Mouse (Mus musculus) MEL-GATA-1-ER (cell line): ENCODE results near the gene Tinf2.

ENCODE experiments used
- DNase-seq: peaks from one replicate; pipeline ENCODE4 v3.0.0-alpha.2; 2012; ENCODE audit warnings: low read depth; ENCODE audit errors: extremely low read depth

Tinf2 gene

GRCm38 (mm10) chr14:55706051-55706600 is 24.5 kb upstream of the Tinf2 start:
- DNase-seq = no peak

DNA sequence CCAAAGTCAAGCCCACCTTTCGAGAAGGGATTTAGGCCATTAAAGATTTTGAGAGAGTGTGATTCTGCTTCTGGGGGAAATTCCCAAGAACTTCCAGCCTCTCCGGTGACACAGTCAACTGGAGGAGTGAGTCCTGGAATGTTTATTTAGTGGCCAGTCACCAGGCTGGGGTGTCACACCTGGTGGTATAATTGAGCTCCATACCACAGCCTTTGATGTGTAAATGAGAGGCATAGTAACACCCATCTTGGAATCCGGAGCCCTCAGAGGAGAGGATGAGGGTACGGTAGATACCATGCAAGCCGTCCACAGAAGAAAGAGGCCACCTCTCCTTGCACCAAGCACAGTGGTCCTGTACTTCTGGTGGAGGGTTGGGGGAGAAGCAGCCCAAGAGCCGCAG is 21.1 kb upstream of the Tinf2 start:
- DNase-seq = no peak

DNA sequence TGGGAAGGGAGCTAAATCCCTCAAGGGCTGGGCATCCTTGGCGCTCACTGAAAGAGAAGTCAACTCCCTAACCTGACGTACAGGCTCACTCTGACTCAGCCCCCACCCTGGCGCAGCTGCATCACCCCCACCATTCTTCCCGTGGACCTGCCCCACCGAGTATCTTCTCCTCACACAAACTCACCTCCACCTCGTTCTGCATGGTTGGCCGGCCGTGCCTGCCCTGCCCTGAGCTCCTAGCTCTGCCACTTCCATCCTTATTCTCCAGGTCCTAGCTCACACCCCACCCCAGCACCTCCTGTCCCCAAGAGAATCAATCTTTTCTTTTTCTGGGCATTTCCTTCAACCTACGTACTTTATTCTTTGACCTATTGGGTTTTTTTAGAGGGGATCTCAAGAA is 19.5 kb upstream of the Tinf2 start:
- no peak for DNase-seq

- DNase-seq = peak; percentile 85
These were observed 15.6 kb upstream of the Tinf2 start for GRCm38 (mm10) chr14:55697226-55697625.

- DNase-seq = no peak
These were observed 7.8 kb upstream of the Tinf2 start for GRCm38 (mm10) chr14:55689433-55689832.

DNA sequence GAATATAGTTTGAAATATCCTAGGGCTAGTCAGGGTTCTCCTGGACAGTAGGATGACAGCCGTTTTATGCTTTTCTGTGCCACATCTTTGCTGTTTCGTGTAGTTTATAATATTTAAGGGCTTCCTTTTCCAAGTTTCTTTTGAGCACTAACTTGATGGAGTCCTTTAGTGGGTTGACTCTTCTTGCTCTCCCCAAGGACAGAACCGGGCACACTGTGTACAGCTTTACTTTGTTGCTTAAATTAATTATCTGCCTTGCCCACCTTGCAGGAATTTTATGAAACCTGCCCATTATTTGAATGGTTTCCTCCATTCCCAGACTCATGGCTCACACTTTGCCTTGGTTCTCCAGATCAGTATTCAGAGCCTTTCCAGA is 486 bp upstream of the Tinf2 start:
- DNase-seq = no peak

DNA sequence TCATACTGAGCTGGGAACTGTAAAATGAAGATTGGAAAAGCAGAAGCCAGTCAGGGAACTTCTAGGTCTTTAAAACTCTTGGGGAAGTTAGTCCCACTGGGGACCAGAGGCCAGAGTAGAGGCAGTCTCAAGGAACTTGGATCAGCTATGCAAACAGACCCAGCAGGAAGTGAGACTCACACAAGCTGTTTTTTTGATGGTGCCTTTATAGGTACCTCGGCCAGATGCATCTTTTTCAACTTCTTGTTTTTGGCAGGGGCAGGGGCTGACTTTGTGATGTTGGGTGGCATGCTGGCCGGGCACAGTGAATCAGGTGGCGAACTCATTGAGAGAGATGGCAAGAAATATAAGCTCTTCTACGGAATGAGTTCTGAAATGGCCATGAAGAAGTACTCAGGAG is 4.0 kb downstream of the Tinf2 start:
- DNase-seq = no peak

- no peak for DNase-seq
These were observed 8.9 kb downstream of the Tinf2 start for GRCm38 (mm10) chr14:55672741-55673060.

DNA sequence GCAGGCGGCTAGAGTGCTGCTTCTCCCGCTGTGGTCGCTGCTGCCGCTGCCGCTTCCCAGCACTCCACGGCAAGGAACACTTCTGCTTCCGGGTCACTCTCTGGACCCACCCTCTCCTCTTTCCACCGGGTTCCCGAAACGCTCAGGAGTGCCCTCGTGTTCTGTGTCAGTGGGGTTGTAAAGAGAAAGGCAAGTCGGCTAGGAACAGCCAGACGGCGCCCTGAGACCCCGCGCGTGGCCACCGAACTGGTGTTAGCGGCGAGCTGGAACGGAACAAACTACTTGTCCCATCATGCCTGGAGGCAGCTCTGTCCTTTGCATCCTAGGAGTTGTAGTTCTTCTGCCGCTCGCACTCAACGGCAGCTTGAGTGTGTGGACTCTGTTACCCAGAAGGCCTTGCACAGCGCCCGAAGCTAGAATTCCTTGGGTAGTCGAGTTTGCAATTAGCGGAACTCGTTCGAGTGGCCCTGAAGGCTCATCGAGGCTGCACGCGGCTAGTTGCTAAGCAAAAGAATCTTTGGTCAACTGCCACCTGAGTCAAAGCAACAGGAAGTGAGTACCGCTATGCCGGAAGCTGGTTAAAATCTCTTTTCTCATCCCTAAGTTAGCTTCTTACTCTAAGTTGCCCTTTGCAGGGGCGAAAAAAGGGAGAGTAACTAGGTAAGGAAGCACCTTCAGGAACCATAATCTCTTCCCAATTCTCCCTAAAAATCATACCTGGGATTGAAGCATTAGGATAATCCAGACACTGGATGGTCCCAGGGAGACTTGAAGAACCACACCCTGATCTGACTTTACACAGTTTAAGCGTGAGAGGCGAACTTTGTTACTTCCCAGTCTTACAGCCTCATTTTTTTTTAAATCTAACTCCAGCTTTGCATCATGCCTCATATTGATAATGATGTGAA is 9.5 kb downstream of the Tinf2 start, which contains the start of the genes Gmpr2 and Nedd8:
Gene Gmpr2 (plus strand): TSS at position 109 of the 908 bp plus-strand sequence.
Gene Nedd8 (minus strand): TSS at position 292 of the 908 bp plus-strand sequence.
- peak; percentile 99 for DNase-seq

- no peak for DNase-seq
These were observed 10.2 kb downstream of the Tinf2 start for GRCm38 (mm10) chr14:55671486-55671832.

GRCm38 (mm10) chr14:55660636-55661035 is 21.0 kb downstream of the Tinf2 start:
- no peak for DNase-seq

DNA sequence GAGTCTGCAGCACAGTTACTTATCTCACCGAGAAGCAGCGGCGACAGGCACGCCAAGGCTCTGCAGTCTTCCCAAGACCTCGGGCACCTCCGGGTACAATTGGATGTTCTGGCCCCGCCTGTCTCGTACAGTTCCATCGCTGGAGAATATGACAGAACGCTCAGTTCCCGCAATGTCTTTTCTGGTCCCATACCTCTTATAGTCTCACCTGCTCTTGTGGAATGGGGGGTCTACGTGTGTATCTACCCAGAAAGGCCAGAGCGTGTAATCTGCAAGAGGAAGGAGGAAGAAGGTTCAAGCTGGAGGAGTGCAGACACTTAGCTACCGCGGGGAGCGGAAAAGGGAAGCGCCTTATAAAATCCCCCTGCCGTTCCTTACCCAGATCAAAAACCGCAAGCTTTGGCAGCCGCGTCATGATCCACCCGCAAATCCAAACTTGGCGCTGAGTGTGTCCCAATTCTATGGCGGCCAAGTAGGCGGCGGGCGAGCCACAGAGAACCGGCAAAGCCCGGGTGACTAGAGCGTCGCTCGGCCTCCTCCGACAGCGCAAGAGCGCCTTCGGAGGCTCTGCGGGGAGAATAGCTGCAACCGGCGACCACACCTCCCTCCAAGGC is 21.6 kb downstream of the Tinf2 start, which contains the start of gene Mdp1:
Gene Mdp1 (minus strand): TSS at position 549 of the 614 bp plus-strand sequence.
- DNase-seq = peak; percentile 69

DNA sequence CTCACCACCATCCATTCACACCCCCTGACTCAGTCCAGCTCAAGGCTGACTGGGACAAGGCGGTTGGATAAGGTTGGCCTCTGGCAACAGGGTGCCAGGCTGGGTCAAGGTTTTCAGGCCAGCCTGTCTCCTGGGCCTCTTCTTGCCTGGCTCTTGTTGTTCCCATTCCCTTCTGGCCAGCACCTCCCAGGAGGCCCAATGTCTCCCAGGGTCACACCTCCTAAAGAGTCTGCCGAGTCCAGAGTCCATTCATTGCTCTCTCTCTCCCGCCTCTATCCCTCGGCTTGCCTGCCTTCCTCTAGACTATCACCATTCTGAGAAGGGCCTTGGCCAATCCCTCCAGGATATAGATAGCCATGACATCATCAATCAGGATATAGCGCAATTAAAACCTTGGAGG is 23.6 kb downstream of the Tinf2 start:
- DNase-seq = no peak

GRCm38 (mm10) chr14:55656935-55657334 is 24.7 kb downstream of the Tinf2 start:
- no peak for DNase-seq

DNA sequence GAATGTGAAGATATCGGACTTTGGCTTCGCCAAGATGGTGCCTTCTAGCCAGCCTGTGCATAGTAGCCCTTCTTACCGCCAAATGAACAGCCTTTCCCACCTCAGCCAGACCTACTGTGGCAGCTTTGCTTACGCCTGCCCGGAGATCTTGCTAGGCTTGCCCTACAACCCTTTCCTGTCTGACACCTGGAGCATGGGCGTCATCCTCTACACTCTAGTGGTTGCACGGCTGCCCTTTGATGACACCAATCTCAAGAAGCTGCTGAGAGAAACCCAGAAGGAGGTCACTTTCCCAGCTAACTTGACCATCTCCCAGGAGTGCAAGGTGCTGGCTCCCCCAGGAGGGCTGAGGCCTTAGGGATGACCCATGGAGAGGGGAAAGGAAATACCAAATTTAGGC is 30.1 kb downstream of the Tinf2 start:
- no peak for DNase-seq

- no peak for DNase-seq
These were observed 31.7 kb downstream of the Tinf2 start, which contains the start of gene Tssk4 for GRCm38 (mm10) chr14:55649884-55650283. Gene Tssk4 (plus strand): TSS chr14:55650184.

DNA sequence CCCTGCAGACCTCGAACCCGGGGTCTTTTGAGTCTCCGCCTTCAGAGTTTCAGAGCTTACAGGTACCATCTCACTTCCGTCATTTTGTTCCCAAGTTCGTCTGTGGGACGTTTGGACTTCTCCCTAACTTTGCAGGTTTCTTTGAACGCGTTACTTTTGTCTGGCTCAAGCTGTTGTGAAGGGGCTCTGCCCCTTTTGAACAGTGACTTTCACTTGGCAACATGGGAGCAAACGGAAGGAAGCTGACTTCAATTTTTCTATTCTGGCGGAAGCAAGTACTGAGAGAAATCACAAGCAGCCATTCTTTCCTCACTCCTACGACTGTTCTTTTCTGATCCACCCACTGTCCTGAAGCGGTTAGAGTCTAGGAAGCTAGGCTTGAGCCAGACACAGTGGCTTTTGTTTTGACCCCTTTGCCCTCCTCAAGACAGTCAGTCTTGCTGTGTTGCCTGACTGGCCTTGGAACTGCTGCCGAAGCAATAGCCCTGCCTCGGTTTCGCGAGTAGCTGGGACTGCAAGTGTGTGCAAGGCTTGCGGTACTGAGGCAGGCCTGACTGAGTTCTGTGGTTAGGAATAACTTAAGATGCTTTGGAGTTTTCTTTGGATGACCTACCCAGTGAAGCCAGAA is 37.2 kb downstream of the Tinf2 start:
- no peak for DNase-seq

- DNase-seq = peak; percentile 60
These were observed 38.3 kb downstream of the Tinf2 start, which contains the start of gene Tm9sf1 for GRCm38 (mm10) chr14:55643060-55643907. Gene Tm9sf1 (minus strand): TSS chr14:55643806.

DNA sequence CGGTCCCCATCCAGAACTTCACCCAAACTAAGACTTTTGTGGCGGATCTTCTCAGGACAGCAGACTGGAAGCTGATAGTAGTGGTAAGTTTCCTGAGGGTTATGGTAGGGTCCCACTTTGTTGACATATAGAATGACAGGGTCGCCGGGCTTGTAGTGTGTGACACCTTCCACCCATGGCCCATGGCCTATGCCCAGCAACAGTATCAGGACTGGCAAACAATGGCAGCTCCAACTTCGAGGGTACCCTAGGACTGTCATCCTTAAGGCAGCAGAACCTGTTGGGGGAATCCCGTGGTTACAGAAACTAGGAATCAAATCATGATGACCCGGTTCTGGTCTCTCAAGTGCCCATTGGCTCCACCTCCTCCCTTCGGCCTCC is 39.0 kb downstream of the Tinf2 start:
- no peak for DNase-seq

GRCm38 (mm10) chr14:55641291-55641690 is 40.3 kb downstream of the Tinf2 start:
- DNase-seq = no peak

DNA sequence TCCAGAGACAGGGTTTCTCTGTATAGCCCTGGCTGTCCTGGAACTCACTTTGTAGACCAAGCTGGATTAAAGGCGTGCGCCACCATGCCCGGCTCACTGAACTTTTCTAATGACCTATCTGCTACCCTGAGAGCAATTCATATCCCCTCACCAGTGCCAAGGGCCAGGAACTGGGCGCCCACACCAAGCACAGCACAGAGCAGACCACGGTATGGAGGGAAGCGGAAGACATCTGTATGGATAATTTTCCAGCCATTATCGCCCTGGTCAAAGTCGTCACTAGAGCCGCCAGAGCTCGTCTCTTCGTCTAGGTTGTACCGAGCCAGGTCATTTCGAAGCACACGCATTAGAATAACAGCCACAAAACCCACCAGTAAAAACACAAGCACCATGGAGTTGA is 40.8 kb downstream of the Tinf2 start:
- DNase-seq = no peak
